Mouse (Mus musculus): Measurements from ENCODE around the gene Vmn1r181. TPM values are rescaled to one million over a fixed set of nuclear protein-coding genes. Genes with fewer than 3 reads are reported as not detected.

The Vmn1r181 gene
- not detected in 2 replicates for polyA plus RNA-seq (2015; fragmentation: Nextera tagmentation; extraction: Ambion mirVana)

DNA sequence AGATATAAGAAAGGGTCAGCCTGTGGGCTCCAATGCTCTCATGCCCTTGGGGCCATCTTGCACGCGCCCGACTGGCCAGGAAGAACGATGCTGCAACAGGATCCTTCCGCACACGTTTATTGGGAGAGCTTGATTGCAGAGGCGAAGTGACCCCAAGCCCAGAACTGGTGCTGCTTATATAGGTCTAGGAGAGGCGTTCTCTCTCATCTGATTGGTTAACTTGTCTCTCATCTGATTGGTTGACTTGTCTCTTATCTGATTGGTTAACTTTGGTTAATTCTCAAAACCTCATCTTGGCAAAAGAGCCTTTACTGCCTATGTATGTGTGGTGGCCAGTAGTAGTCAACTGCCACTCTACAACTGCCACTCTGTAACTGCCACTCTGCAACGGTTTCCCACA is at the start of gene Vmn1r181:
Gene Vmn1r181 (plus strand): TSS at position 301 of the 400 bp plus-strand sequence.

DNA sequence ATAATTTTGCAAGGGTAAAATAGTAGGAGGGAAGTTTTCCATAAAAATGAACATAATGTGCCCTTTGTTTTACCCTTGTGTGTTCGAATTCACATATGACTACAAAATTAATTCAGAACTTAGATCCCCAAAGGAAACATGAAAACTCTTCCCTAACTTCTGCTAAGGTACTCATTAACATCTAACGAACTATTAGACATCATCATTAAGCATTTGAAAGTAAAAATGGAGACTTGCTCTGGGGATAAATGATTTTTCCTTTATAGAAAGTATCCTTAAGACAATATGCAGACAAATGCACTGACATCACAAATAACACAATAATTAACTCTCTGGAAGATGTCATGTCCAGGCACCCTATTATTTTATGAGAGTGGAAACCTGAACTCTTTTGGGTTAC is 47.7 kb upstream of the Vmn1r181 start, which contains the start of gene Vmn1r179:
Gene Vmn1r179 (plus strand): TSS at position 301 of the 400 bp plus-strand sequence.

DNA sequence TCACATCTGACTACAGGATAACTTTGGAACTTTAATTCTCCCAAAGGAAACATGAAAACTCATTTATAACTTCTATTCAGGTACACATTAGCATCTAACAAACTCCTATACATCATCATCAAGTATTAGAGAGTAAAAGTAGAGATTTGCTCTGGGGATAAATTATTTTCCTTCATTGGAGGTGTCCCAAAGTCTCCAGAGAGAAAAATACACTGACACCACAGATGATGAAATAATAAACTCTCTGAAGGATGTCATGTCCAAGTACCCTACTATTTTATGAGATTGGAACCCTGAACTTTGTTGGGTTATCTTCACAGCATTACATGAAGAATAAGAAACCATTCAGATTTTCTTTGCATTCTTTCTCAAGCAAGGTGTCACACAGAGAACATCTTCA is 24.1 kb upstream of the Vmn1r181 start, which contains the start of gene Vmn1r180:
Gene Vmn1r180 (plus strand): TSS at position 301 of the 400 bp plus-strand sequence.

DNA sequence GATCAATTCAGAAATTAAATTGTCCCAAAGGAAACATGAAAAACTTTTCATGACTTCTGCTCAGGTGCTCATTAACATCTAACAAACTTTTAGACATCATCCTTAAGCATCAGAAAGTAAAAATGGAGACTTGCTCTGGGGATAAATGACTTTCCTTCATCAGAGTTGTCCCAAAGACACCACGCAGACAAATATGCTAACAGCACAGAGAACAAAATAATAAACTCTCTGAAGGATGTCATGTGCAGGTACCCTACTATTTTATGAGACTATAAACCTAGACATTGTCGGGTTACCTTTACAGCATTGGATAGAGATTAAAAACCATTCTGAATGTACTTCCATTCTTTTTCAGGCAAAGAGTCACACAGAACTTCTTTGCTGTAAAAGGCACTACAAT is 27.0 kb downstream of the Vmn1r181 start, which contains the start of gene V1rd19:
Gene V1rd19 (plus strand): TSS at position 301 of the 400 bp plus-strand sequence.

Other genes with a start within 250 kb of the Vmn1r181 start
- not detected in 2 replicates for gene Vmn1r174, start 222.3 kb upstream of the Vmn1r181 start, polyA plus RNA-seq (2015; fragmentation: Nextera tagmentation; extraction: Ambion mirVana)
- gene Vmn1r175, start 164.0 kb upstream of the Vmn1r181 start, polyA plus RNA-seq (2015; fragmentation: Nextera tagmentation; extraction: Ambion mirVana) = not detected in 2 replicates
- gene Vmn1r176, start 137.2 kb upstream of the Vmn1r181 start, polyA plus RNA-seq (2015; fragmentation: Nextera tagmentation; extraction: Ambion mirVana) = not detected in 2 replicates
- gene Vmn1r177, start 108.2 kb upstream of the Vmn1r181 start, polyA plus RNA-seq (2015; fragmentation: Nextera tagmentation; extraction: Ambion mirVana) = not detected in 2 replicates
- gene Vmn1r178, start 82.6 kb upstream of the Vmn1r181 start, polyA plus RNA-seq (2015; fragmentation: Nextera tagmentation; extraction: Ambion mirVana) = not detected in 2 replicates
- not detected in 2 replicates for gene Vmn1r179, start 47.6 kb upstream of the Vmn1r181 start, polyA plus RNA-seq (2015; fragmentation: Nextera tagmentation; extraction: Ambion mirVana)
- not detected in 2 replicates for gene Vmn1r180, start 24.0 kb upstream of the Vmn1r181 start, polyA plus RNA-seq (2015; fragmentation: Nextera tagmentation; extraction: Ambion mirVana)
- gene V1rd19, start 27.1 kb downstream of the Vmn1r181 start, polyA plus RNA-seq (2015; fragmentation: Nextera tagmentation; extraction: Ambion mirVana) = not detected in 2 replicates
- gene Vmn1r183, start 78.6 kb downstream of the Vmn1r181 start, polyA plus RNA-seq (2015; fragmentation: Nextera tagmentation; extraction: Ambion mirVana) = not detected in 2 replicates
- gene Zfp180, start 107.3 kb downstream of the Vmn1r181 start, polyA plus RNA-seq (2015; fragmentation: Nextera tagmentation; extraction: Ambion mirVana) = 9.4 and 9.9 TPM in 2 replicates
- 4.4 and 5.7 TPM in 2 replicates for gene Zfp112, start 137.7 kb downstream of the Vmn1r181 start, polyA plus RNA-seq (2015; fragmentation: Nextera tagmentation; extraction: Ambion mirVana)
- gene Zfp235, start 159.6 kb downstream of the Vmn1r181 start, polyA plus RNA-seq (2015; fragmentation: Nextera tagmentation; extraction: Ambion mirVana) = 9.5 and 11.1 TPM in 2 replicates
- 1.5 and 1.7 TPM in 2 replicates for gene Zfp114, start 200.4 kb downstream of the Vmn1r181 start, polyA plus RNA-seq (2015; fragmentation: Nextera tagmentation; extraction: Ambion mirVana)
- 5.0 and 6.0 TPM in 2 replicates for gene Zfp111, start 236.8 kb downstream of the Vmn1r181 start, polyA plus RNA-seq (2015; fragmentation: Nextera tagmentation; extraction: Ambion mirVana)

Measured in adrenal gland, postnatal 0 days (tissue).